Mouse (Mus musculus): ENCODE data around the gene Lypd8. TPM values are rescaled to one million over a fixed set of nuclear protein-coding genes. Genes with fewer than 3 reads are reported as not detected.

Gene Lypd8
- polyA plus RNA-seq (2015; fragmentation: Nextera tagmentation; extraction: Ambion mirVana): not detected in 2 replicates

GRCm38 (mm10) chr11:58378763-58379278, at the start of gene Lypd8:
Lypd8 (plus strand) TSS chr11:58379043.
- H3K4me2 ChIP-seq (ENCODE audit: low read length): no peak within 1 kb of the TSS
- ATAC-seq: no peak
- H3K9me3 ChIP-seq (ENCODE audit: control insufficient read depth, low read length): no peaks in the 10 kb centered on the region
- no peak within 1 kb of the TSS for H3K4me3 ChIP-seq (replicated peaks; ENCODE audit: low read length)
- 90% methylated on average over 3 of the region's 3 CpGs for whole genome bisulfite sequencing
- H3K27ac ChIP-seq (ENCODE audit: low read length): no peak within 1 kb of the TSS
- H3K27me3 ChIP-seq (replicated peaks; ENCODE audit: control insufficient read depth, insufficient read depth, low read length): no peaks in the 10 kb centered on the region
- no peak within 1 kb of the TSS for H3K9ac ChIP-seq (replicated peaks; ENCODE audit: low read depth, low read length)
- no peaks in the 10 kb centered on the region for H3K36me3 ChIP-seq (ENCODE audit: control insufficient read depth, insufficient read depth)
- H3K4me1 ChIP-seq (replicated peaks; ENCODE audit: control insufficient read depth, insufficient read depth, low read length): 0 out of 2 replicates have a peak, but pooled peaks cover 2% of the 10 kb centered on the region

- Histone ChIP-seq H3K4me1 (replicated peaks; ENCODE audit: control insufficient read depth, insufficient read depth, low read length) (peaks cover 34% of the 10 kb centered on the region), H3K36me3 (ENCODE audit: control insufficient read depth, insufficient read depth) (peaks cover 13% of the 10 kb centered on the region), H3K4me3 (replicated peaks; ENCODE audit: low read length) (peak overlapping the region; percentile 92), H3K27me3 (replicated peaks; ENCODE audit: control insufficient read depth, insufficient read depth, low read length) (no peaks in the 10 kb centered on the region), H3K9me3 (ENCODE audit: control insufficient read depth, low read length) (no peaks in the 10 kb centered on the region), H3K9ac (replicated peaks; ENCODE audit: low read depth, low read length) (peak overlapping the region; percentile 83), H3K27ac (ENCODE audit: low read length) (0 out of 2 replicates have a peak overlapping the region, but pooled peaks have one; percentile 51), H3K4me2 (ENCODE audit: low read length) (peak overlapping the region; percentile 99)
- peak; percentile 41 for ATAC-seq
- WGBS: under 1% methylated on average over 21 of the region's 21 CpGs
Measured at GRCm38 (mm10) chr11:58329906-58330275, 49.0 kb upstream of the Lypd8 start.

DNA sequence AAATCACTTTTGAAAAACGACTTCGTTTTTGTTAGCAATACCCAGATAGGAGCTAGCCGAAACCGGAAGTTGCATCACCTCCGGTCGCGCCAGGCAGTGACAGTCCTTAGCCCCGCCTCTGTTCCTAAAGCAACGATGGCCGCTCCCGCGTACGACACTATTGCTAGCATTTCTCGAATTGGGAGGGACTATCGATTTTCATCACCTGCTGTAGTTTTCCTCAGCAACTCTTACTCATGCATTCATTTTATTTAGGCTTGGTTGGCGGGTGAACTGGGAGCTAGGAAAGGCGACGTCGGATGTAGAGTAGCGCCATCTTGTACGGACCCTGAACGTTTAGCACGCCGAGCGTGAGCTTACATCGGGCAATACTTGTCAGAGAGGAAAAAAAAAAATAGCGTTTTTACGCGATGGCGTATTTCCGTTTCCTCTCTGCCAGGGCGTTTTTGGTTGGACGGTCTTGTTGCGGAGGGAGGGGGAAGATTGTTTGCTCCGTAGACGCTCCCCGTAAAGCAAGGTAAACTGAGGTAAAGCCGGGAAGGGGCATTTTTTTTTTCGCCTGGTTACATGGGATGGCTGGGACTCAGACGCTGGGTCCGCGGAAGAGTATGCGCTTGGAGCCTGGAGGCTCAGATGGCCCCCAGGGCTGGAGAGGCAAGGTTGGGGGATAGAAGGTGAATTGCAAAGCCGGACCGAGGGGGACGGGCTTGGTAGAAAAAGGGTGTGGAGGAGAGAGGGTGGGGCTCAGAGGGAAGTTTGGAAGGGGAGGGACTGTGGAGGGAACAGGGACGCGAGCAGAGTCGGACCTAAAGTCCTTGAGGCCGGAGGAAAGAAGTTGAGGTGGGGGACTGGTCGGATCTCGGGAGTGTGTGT, 48.3 kb upstream of the Lypd8 start, which contains the start of the genes Zfp672 and Sh3bp5l:
TSS of gene Zfp672 (minus strand) at position 64 of the 873 bp plus-strand sequence.
TSS of gene Sh3bp5l (plus strand) at position 449 of the 873 bp plus-strand sequence.
- H3K36me3 ChIP-seq (ENCODE audit: control insufficient read depth, insufficient read depth): peaks cover 13% of the 10 kb centered on the region
- peak within 1 kb of the TSS; percentile 83 for H3K9ac ChIP-seq (replicated peaks; ENCODE audit: low read depth, low read length)
- no peaks in the 10 kb centered on the region for H3K9me3 ChIP-seq (ENCODE audit: control insufficient read depth, low read length)
- peak; percentile 96 for ATAC-seq
- H3K4me2 ChIP-seq (ENCODE audit: low read length): peak within 1 kb of the TSS; percentile 99
- WGBS: under 1% methylated on average over 52 of the region's 52 CpGs
- peak within 1 kb of the TSS; percentile 74 for H3K27ac ChIP-seq (ENCODE audit: low read length)
- peak within 1 kb of the TSS; percentile 92 for H3K4me3 ChIP-seq (replicated peaks; ENCODE audit: low read length)
- no peaks in the 10 kb centered on the region for H3K27me3 ChIP-seq (replicated peaks; ENCODE audit: control insufficient read depth, insufficient read depth, low read length)
- peaks cover 34% of the 10 kb centered on the region for H3K4me1 ChIP-seq (replicated peaks; ENCODE audit: control insufficient read depth, insufficient read depth, low read length)

DNA sequence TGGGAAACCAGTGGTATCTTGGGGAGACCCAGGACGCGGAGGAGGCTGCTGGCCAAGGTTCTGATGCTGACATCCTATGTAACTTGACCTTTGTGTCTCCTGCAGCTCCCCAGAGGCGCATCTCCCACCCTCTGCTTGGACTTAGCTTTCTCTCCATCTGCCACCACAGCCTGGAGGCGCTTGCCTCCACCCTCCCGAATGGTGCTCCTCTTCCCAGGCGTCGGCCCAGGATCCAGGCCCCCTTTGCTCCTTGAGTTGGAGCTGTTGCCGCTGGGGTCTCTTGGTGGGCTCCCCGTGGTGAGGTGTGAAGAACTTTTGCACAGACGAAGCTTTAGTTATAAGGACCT, 47.7 kb upstream of the Lypd8 start:
- Histone ChIP-seq H3K36me3 (ENCODE audit: control insufficient read depth, insufficient read depth) (peaks cover 13% of the 10 kb centered on the region), H3K27ac (ENCODE audit: low read length) (no peak overlapping the region), H3K4me1 (replicated peaks; ENCODE audit: control insufficient read depth, insufficient read depth, low read length) (peaks cover 34% of the 10 kb centered on the region), H3K9me3 (ENCODE audit: control insufficient read depth, low read length) (no peaks in the 10 kb centered on the region), H3K9ac (replicated peaks; ENCODE audit: low read depth, low read length) (peak overlapping the region; percentile 80), H3K4me2 (ENCODE audit: low read length) (peak overlapping the region; percentile 95), H3K4me3 (replicated peaks; ENCODE audit: low read length) (peak overlapping the region; percentile 92), H3K27me3 (replicated peaks; ENCODE audit: control insufficient read depth, insufficient read depth, low read length) (no peaks in the 10 kb centered on the region)
- WGBS: 16% methylated on average over 10 of the region's 10 CpGs
- ATAC-seq: peak; percentile 4; the same call in 1 of the 2 replicates

DNA sequence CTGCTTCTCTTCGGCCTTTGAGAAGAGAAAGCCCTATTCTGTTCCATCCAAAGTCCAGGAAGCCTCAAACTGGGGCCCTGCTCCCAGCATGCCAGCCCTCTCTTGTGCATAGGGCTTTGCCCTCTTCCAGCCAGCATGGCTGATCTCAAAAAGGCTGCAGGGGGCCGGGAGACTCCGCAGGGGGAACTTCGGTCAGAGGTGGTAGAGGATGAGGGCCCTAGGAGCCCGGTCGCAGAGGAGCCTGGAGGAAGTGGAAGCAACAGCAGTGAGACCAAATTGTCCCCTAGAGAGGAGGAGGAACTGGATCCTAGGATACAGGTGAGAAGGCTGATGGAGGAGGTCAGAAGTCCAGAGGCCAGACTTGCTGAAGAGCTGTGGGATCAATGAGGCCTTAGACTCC, 47.3 kb upstream of the Lypd8 start:
- WGBS: 84% methylated on average over 6 of the region's 6 CpGs
- Histone ChIP-seq H3K27ac (ENCODE audit: low read length) (no peak overlapping the region), H3K9me3 (ENCODE audit: control insufficient read depth, low read length) (no peaks in the 10 kb centered on the region), H3K4me3 (replicated peaks; ENCODE audit: low read length) (peak overlapping the region; percentile 92), H3K4me1 (replicated peaks; ENCODE audit: control insufficient read depth, insufficient read depth, low read length) (peaks cover 34% of the 10 kb centered on the region), H3K27me3 (replicated peaks; ENCODE audit: control insufficient read depth, insufficient read depth, low read length) (no peaks in the 10 kb centered on the region), H3K9ac (replicated peaks; ENCODE audit: low read depth, low read length) (peak overlapping the region; percentile 80; the same call in 1 of the 2 replicates), H3K36me3 (ENCODE audit: control insufficient read depth, insufficient read depth) (peaks cover 16% of the 10 kb centered on the region), H3K4me2 (ENCODE audit: low read length) (peak overlapping the region; percentile 95)
- ATAC-seq: no peak

GRCm38 (mm10) chr11:58334746-58335145, 44.1 kb upstream of the Lypd8 start:
- Histone ChIP-seq H3K9ac (replicated peaks; ENCODE audit: low read depth, low read length) (no peak overlapping the region), H3K4me2 (ENCODE audit: low read length) (no peak overlapping the region), H3K9me3 (ENCODE audit: control insufficient read depth, low read length) (no peaks in the 10 kb centered on the region), H3K4me3 (replicated peaks; ENCODE audit: low read length) (no peak overlapping the region), H3K4me1 (replicated peaks; ENCODE audit: control insufficient read depth, insufficient read depth, low read length) (peaks cover 23% of the 10 kb centered on the region), H3K27me3 (replicated peaks; ENCODE audit: control insufficient read depth, insufficient read depth, low read length) (no peaks in the 10 kb centered on the region), H3K36me3 (ENCODE audit: control insufficient read depth, insufficient read depth) (peaks cover 21% of the 10 kb centered on the region), H3K27ac (ENCODE audit: low read length) (no peak overlapping the region)
- no peak for ATAC-seq
- WGBS: 73% methylated on average over 3 of the region's 3 CpGs

- 97% methylated on average over 4 of the region's 4 CpGs for WGBS
- Histone ChIP-seq H3K27me3 (replicated peaks; ENCODE audit: control insufficient read depth, insufficient read depth, low read length) (no peaks in the 10 kb centered on the region), H3K9me3 (ENCODE audit: control insufficient read depth, low read length) (no peaks in the 10 kb centered on the region), H3K4me1 (replicated peaks; ENCODE audit: control insufficient read depth, insufficient read depth, low read length) (no peaks in the 10 kb centered on the region), H3K4me3 (replicated peaks; ENCODE audit: low read length) (no peak overlapping the region), H3K4me2 (ENCODE audit: low read length) (no peak overlapping the region), H3K27ac (ENCODE audit: low read length) (no peak overlapping the region), H3K36me3 (ENCODE audit: control insufficient read depth, insufficient read depth) (peaks cover 20% of the 10 kb centered on the region), H3K9ac (replicated peaks; ENCODE audit: low read depth, low read length) (no peak overlapping the region)
- ATAC-seq: no peak
Measured at GRCm38 (mm10) chr11:58346745-58347144, 32.1 kb upstream of the Lypd8 start.

GRCm38 (mm10) chr11:58350628-58351027, 28.2 kb upstream of the Lypd8 start:
- WGBS: 75% methylated on average over 4 of the region's 4 CpGs
- no peak for ATAC-seq
- Histone ChIP-seq H3K27me3 (replicated peaks; ENCODE audit: control insufficient read depth, insufficient read depth, low read length) (no peaks in the 10 kb centered on the region), H3K4me3 (replicated peaks; ENCODE audit: low read length) (no peak overlapping the region), H3K27ac (ENCODE audit: low read length) (no peak overlapping the region), H3K36me3 (ENCODE audit: control insufficient read depth, insufficient read depth) (peaks cover 14% of the 10 kb centered on the region), H3K9ac (replicated peaks; ENCODE audit: low read depth, low read length) (no peak overlapping the region), H3K9me3 (ENCODE audit: control insufficient read depth, low read length) (no peaks in the 10 kb centered on the region), H3K4me2 (ENCODE audit: low read length) (no peak overlapping the region), H3K4me1 (replicated peaks; ENCODE audit: control insufficient read depth, insufficient read depth, low read length) (no peaks in the 10 kb centered on the region)

DNA sequence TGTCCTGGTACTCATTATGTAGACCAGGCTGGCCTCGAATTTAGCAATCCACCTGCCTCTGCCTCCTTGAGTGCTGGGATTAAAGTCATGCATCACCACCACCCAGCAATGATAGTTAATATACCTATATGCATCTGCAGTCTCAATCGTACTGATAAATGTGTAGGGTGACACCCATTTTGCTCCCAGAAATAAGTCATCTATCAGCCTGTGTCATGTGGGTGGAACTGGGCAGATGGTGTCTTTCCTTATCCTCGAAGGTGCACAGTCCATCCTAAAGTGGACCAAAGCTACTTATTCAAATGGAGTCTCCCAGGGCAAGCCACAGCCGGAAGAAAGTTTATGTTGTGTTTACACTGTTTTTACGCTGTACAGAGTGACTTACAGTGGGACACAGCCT, 27.7 kb upstream of the Lypd8 start:
- Histone ChIP-seq H3K27ac (ENCODE audit: low read length) (no peak overlapping the region), H3K4me1 (replicated peaks; ENCODE audit: control insufficient read depth, insufficient read depth, low read length) (no peaks in the 10 kb centered on the region), H3K9me3 (ENCODE audit: control insufficient read depth, low read length) (no peaks in the 10 kb centered on the region), H3K9ac (replicated peaks; ENCODE audit: low read depth, low read length) (no peak overlapping the region), H3K27me3 (replicated peaks; ENCODE audit: control insufficient read depth, insufficient read depth, low read length) (no peaks in the 10 kb centered on the region), H3K36me3 (ENCODE audit: control insufficient read depth, insufficient read depth) (peaks cover 10% of the 10 kb centered on the region), H3K4me2 (ENCODE audit: low read length) (no peak overlapping the region), H3K4me3 (replicated peaks; ENCODE audit: low read length) (no peak overlapping the region)
- 90% methylated on average over 5 of the region's 5 CpGs for WGBS
- no peak for ATAC-seq

All from forebrain, embryonic 16.5 days (tissue).